Mouse (Mus musculus): Measurements from ENCODE around the gene Olfr1126. TPM values are rescaled to one million over a fixed set of nuclear protein-coding genes. Genes with fewer than 3 reads are reported as not detected.

Gene Olfr1126
- polyA plus RNA-seq, 1 experiment from 2014 or later, result not detected

Other genes starting within 250 kb of the Olfr1126 start
- gene Olfr1113, start 245.0 kb upstream of the Olfr1126 start, polyA plus RNA-seq (2016; fragmentation: Nextera tagmentation; extraction: Ambion mirVana), result not detected in 2 replicates
- not detected in 2 replicates for gene Olfr1115, start 205.9 kb upstream of the Olfr1126 start, polyA plus RNA-seq (2016; fragmentation: Nextera tagmentation; extraction: Ambion mirVana)
- gene Olfr1116, start 186.4 kb upstream of the Olfr1126 start, polyA plus RNA-seq (2016; fragmentation: Nextera tagmentation; extraction: Ambion mirVana), result not detected in 2 replicates
- not detected in 2 replicates for gene Olfr1118, start 146.4 kb upstream of the Olfr1126 start, polyA plus RNA-seq (2016; fragmentation: Nextera tagmentation; extraction: Ambion mirVana)
- gene Olfr1120, start 99.1 kb upstream of the Olfr1126 start, polyA plus RNA-seq (2016; fragmentation: Nextera tagmentation; extraction: Ambion mirVana), result not detected in 2 replicates
- gene Olfr1121, start 84.1 kb upstream of the Olfr1126 start, polyA plus RNA-seq (2016; fragmentation: Nextera tagmentation; extraction: Ambion mirVana), result not detected in 2 replicates
- not detected in 2 replicates for gene Olfr1122, start 68.1 kb upstream of the Olfr1126 start, polyA plus RNA-seq (2016; fragmentation: Nextera tagmentation; extraction: Ambion mirVana)
- gene Olfr1123, start 37.3 kb upstream of the Olfr1126 start, polyA plus RNA-seq (2016; fragmentation: Nextera tagmentation; extraction: Ambion mirVana), result not detected in 2 replicates
- gene Olfr1124, start 23.7 kb upstream of the Olfr1126 start, polyA plus RNA-seq (2016; fragmentation: Nextera tagmentation; extraction: Ambion mirVana), result 0.09 and 0.11 TPM in 2 replicates
- not detected in 2 replicates for gene Pramel7, start 43.1 kb downstream of the Olfr1126 start, polyA plus RNA-seq (2016; fragmentation: Nextera tagmentation; extraction: Ambion mirVana)
- gene Pramel6, start 52.6 kb downstream of the Olfr1126 start, polyA plus RNA-seq (2016; fragmentation: Nextera tagmentation; extraction: Ambion mirVana), result not detected in 2 replicates
- gene Olfr153, start 77.8 kb downstream of the Olfr1126 start, polyA plus RNA-seq (2016; fragmentation: Nextera tagmentation; extraction: Ambion mirVana), result not detected in 2 replicates
- not detected in 2 replicates for gene Olfr1128, start 91.6 kb downstream of the Olfr1126 start, polyA plus RNA-seq (2016; fragmentation: Nextera tagmentation; extraction: Ambion mirVana)
- not detected in 2 replicates for gene Olfr1129, start 119.9 kb downstream of the Olfr1126 start, polyA plus RNA-seq (2016; fragmentation: Nextera tagmentation; extraction: Ambion mirVana)
- not detected in 2 replicates for gene Olfr1130, start 152.2 kb downstream of the Olfr1126 start, polyA plus RNA-seq (2016; fragmentation: Nextera tagmentation; extraction: Ambion mirVana)
- gene Olfr1131, start 173.1 kb downstream of the Olfr1126 start, polyA plus RNA-seq (2016; fragmentation: Nextera tagmentation; extraction: Ambion mirVana), result not detected in 2 replicates
- not detected in 2 replicates for gene Olfr1132, start 183.6 kb downstream of the Olfr1126 start, polyA plus RNA-seq (2016; fragmentation: Nextera tagmentation; extraction: Ambion mirVana)
- gene Olfr1133, start 193.4 kb downstream of the Olfr1126 start, polyA plus RNA-seq (2016; fragmentation: Nextera tagmentation; extraction: Ambion mirVana), result not detected in 2 replicates
- not detected in 2 replicates for gene Olfr1134, start 204.5 kb downstream of the Olfr1126 start, polyA plus RNA-seq (2016; fragmentation: Nextera tagmentation; extraction: Ambion mirVana)
- not detected in 2 replicates for gene Olfr1135, start 219.7 kb downstream of the Olfr1126 start, polyA plus RNA-seq (2016; fragmentation: Nextera tagmentation; extraction: Ambion mirVana)
- gene Olfr1136, start 240.0 kb downstream of the Olfr1126 start, polyA plus RNA-seq (2016; fragmentation: Nextera tagmentation; extraction: Ambion mirVana), result not detected in 2 replicates